ENCODE assay signal across 8 mouse cellular contexts in genomic region chr4:32352842-32353241, GRCm38 (mm10).
DNase-seq lines count a peak whose midpoint lies in the region; ATAC-seq lines count a peak whose summit lies in the region.

No protein-coding gene starts in this region.

- DNase-seq in heart, postnatal 25 days (ENCODE audit: low spot score) = no peak
- DNase-seq in embryonic facial prominence, embryonic 11.5 days (ENCODE audit: low spot score) = peak; percentile 47
- DNase-seq in midbrain, embryonic 10.5 days (ENCODE audit: low spot score) = no peak
- no peak for DNase-seq in cerebellum, adult 18-20 months
- no peak for DNase-seq in gastrocnemius, adult 18-20 months (ENCODE audit: low spot score)

- 8% methylated on average over 4 of the region's 4 CpGs for WGBS in heart, embryonic 11.5 days (ENCODE audit: insufficient replicate concordance)
- WGBS in embryonic facial prominence, embryonic 11.5 days = 19% methylated on average over 4 of the region's 4 CpGs
- 19% methylated on average over 4 of the region's 4 CpGs for WGBS in hindbrain, embryonic 13.5 days
- 42% methylated on average over 4 of the region's 4 CpGs for WGBS in midbrain, embryonic 10.5 days

- ATAC-seq in heart, embryonic 11.5 days (replicated peaks; ENCODE audit: insufficient number of reproducible peaks, low FRiP score, low TSS enrichment) = 0 out of 2 replicates have a peak, but pooled peaks have one; percentile 27
- ATAC-seq in embryonic facial prominence, embryonic 11.5 days (replicated peaks; ENCODE audit: insufficient number of reproducible peaks, low FRiP score, low TSS enrichment, low read depth) = no peak
- ATAC-seq in hindbrain, embryonic 13.5 days (ENCODE audit: low FRiP score) = peak; percentile 33; the same call in 1 of the 2 replicates
- ATAC-seq in CD4-positive, CD25-positive, alpha-beta regulatory T cell, adult 4 months = no peak

- no peaks in the 10 kb centered on the region for H3K9me3 ChIP-seq in heart, embryonic 11.5 days (replicated peaks; ENCODE audit: control insufficient read depth, low read length)
- no peaks in the 10 kb centered on the region for H3K9me3 ChIP-seq in embryonic facial prominence, embryonic 11.5 days (replicated peaks; ENCODE audit: control insufficient read depth, low read length)
- H3K9me3 ChIP-seq in hindbrain, embryonic 13.5 days = no peaks in the 10 kb centered on the region
- H3K9me3 ChIP-seq in midbrain, embryonic 10.5 days (replicated peaks) = no peaks in the 10 kb centered on the region

- no peak overlapping the region for H3K4me3 ChIP-seq in heart, embryonic 11.5 days (ENCODE audit: low read depth, low read length)
- no peak overlapping the region for H3K4me3 ChIP-seq in embryonic facial prominence, embryonic 11.5 days (ENCODE audit: low read depth, low read length)
- no peak overlapping the region for H3K4me3 ChIP-seq in hindbrain, embryonic 13.5 days
- no peak overlapping the region for H3K4me3 ChIP-seq in midbrain, embryonic 10.5 days

- H3K4me2 ChIP-seq in heart, embryonic 11.5 days = peak overlapping the region; percentile 43
- H3K4me2 ChIP-seq in embryonic facial prominence, embryonic 11.5 days (ENCODE audit: low read depth, low read length) = no peak overlapping the region
- H3K4me2 ChIP-seq in hindbrain, embryonic 13.5 days = no peak overlapping the region

- H3K4me1 ChIP-seq in heart, embryonic 11.5 days (ENCODE audit: control insufficient read depth, insufficient read depth, low read length) = peaks cover 29% of the 10 kb centered on the region
- peaks cover 6% of the 10 kb centered on the region for H3K4me1 ChIP-seq in embryonic facial prominence, embryonic 11.5 days (ENCODE audit: control insufficient read depth, insufficient read depth, low read length)
- peaks cover 56% of the 10 kb centered on the region for H3K4me1 ChIP-seq in hindbrain, embryonic 13.5 days (replicated peaks)
- H3K4me1 ChIP-seq in midbrain, embryonic 10.5 days = peaks cover 38% of the 10 kb centered on the region

- H3K27ac ChIP-seq in heart, embryonic 11.5 days (ENCODE audit: low read depth, low read length) = peak overlapping the region; percentile 85
- no peak overlapping the region for H3K27ac ChIP-seq in embryonic facial prominence, embryonic 11.5 days (replicated peaks; ENCODE audit: low read depth, low read length)
- peak overlapping the region; percentile 69 for H3K27ac ChIP-seq in hindbrain, embryonic 13.5 days
- peak overlapping the region; percentile 69 for H3K27ac ChIP-seq in midbrain, embryonic 10.5 days (replicated peaks)

- intact Hi-C loops in heart, postnatal 25 days (cut with DNase I) = no loop called here

- peak overlapping the region; percentile 17; the same call in 1 of the 2 replicates for H3K9ac ChIP-seq in heart, embryonic 11.5 days (ENCODE audit: low read depth, low read length)
- no peak overlapping the region for H3K9ac ChIP-seq in embryonic facial prominence, embryonic 11.5 days (replicated peaks; ENCODE audit: low read length)
- H3K9ac ChIP-seq in hindbrain, embryonic 13.5 days = 0 out of 2 replicates have a peak overlapping the region, but pooled peaks have one; percentile 40

- H3K27me3 ChIP-seq in heart, embryonic 11.5 days (ENCODE audit: control insufficient read depth, insufficient read depth, low read length) = no peaks in the 10 kb centered on the region
- no peaks in the 10 kb centered on the region for H3K27me3 ChIP-seq in embryonic facial prominence, embryonic 11.5 days (ENCODE audit: control insufficient read depth, insufficient read depth, low read length)
- no peaks in the 10 kb centered on the region for H3K27me3 ChIP-seq in hindbrain, embryonic 13.5 days
- no peaks in the 10 kb centered on the region for H3K27me3 ChIP-seq in midbrain, embryonic 10.5 days (ENCODE audit: low read depth, poor library complexity, severe bottlenecking)

- no peaks in the 10 kb centered on the region for H3K36me3 ChIP-seq in heart, embryonic 11.5 days (ENCODE audit: control insufficient read depth, insufficient read depth, low read length)
- no peaks in the 10 kb centered on the region for H3K36me3 ChIP-seq in embryonic facial prominence, embryonic 11.5 days (replicated peaks; ENCODE audit: control insufficient read depth, insufficient read depth, low read depth, low read length)
- H3K36me3 ChIP-seq in hindbrain, embryonic 13.5 days = no peaks in the 10 kb centered on the region
- H3K36me3 ChIP-seq in midbrain, embryonic 10.5 days = no peaks in the 10 kb centered on the region

Comparison
In these comparisons a context has a peak if more than half of its experiments do, and no peak if none do; other contexts are left out.
1. ATAC-seq: peak in heart, embryonic 11.5 days (single experiment) and hindbrain, embryonic 13.5 days (single experiment); none in embryonic facial prominence, embryonic 11.5 days (single experiment) and CD4-positive, CD25-positive, alpha-beta regulatory T cell, adult 4 months (single experiment).